Mouse (Mus musculus) ovary, adult 2 months (tissue): Measurements from ENCODE around the gene Nvl. TPM values are rescaled to one million over a fixed set of nuclear protein-coding genes. Genes with fewer than 3 reads are reported as not detected.

Experiments
- polyA plus RNA-seq: library from polyadenylated mRNA; depleted of rRNA; stranded (reverse); fragments of >200 nt; gene quantifications from 2 replicates; pipeline ENCODE4 v1.2.3, GENCODE M21; 2012; rRNA removed

Nvl gene
- polyA plus RNA-seq: 11.8 and 15.9 TPM in 2 replicates

DNA sequence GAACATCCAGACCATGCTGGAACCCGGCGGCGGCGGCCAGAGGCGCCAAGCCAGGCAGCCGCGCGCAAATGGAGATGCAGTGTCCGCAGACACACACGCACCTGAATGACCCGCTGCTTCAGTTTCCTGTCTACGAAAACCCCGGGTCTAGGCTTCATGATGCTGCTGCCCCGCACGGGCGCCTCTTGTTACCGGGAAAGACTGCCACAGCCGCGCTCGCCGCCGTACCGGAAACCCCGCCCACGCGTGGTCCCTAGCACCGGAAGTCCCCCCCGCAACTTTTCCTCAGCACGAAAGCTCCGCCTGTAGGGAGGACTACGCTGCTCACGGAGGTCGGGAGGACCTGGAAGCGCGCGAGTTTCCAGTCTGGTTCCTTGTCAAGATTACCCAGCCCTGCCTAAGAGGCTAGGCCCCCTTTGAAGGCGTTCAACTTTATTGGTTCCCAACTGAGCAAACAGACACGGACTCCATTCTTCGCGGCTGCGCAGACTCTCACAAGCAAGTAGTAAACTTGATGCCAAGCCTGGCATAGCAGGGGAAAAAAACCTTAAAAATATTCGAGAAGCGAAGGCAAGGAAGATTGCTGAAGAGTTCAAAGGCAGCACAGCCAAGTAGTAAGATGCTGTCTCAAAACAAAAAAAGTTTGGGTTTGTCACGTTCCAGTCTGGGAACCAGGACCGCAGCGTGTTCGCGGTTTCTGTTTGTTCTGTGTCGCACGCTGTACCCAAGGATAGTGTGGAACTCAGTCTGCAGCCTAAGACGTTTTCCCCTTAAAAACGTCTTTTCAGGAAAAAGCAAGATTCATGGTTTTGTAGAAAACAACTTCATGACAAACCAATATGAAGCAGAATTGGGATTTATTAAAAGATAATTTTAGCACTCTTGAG is at the start of gene Nvl, which contains the start of gene Cnih4:
Gene Nvl, minus strand, starts transcription at position 255 of the 887 bp plus-strand sequence.
Gene Cnih4, plus strand, starts transcription at position 744 of the 887 bp plus-strand sequence.

DNA sequence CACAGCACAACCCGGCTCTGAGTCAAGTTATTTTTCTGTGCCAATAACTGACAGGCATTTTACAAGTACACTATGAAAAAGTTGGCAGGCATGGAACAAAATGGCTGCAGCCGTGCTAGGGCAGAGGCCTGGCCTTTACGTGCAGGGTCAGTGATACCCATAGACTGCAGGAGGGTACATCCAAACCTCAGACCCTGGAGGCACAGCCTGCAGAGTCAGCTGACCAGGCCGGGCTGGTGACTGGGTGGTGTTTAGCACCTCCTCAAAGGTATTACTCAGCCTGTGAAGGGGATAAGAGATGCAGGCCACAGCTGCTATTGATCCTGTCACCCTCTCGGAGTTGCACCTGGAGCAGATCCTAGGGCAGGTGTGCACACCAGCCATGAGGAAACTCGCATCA is 93.1 kb downstream of the Nvl start, which contains the start of gene 9130409I23Rik:
Gene 9130409I23Rik, plus strand, starts transcription at position 301 of the 400 bp plus-strand sequence.

Other genes with a start within 250 kb of the Nvl start
- gene Pycr2, start 239.9 kb downstream of the Nvl start, polyA plus RNA-seq: 79.9 and 94.7 TPM in 2 replicates
- gene Lefty1, start 209.2 kb downstream of the Nvl start, polyA plus RNA-seq: 21.2 and 23.4 TPM in 2 replicates
- 47.3 and 47.7 TPM in 2 replicates for gene Tmem63a, start 201.9 kb downstream of the Nvl start, polyA plus RNA-seq
- 121 and 183 TPM in 2 replicates for gene Ephx1, start 123.3 kb downstream of the Nvl start, polyA plus RNA-seq
- gene 9130409I23Rik, start 93.0 kb downstream of the Nvl start, polyA plus RNA-seq: not detected in 2 replicates
- gene Cnih4, start 489 bp upstream of the Nvl start, polyA plus RNA-seq: 12.7 and 18.4 TPM in 2 replicates
- gene Wdr26, start 67.8 kb upstream of the Nvl start, polyA plus RNA-seq: 40.6 and 56.1 TPM in 2 replicates
- 0.08 and 0.09 TPM in 2 replicates for gene Cnih3, start 208.4 kb upstream of the Nvl start, polyA plus RNA-seq